Mouse (Mus musculus): ENCODE measurements around the gene Rnf227.
A peak's percentile ranks its signal among the peaks of the same experiment; 100 is the strongest.

The Rnf227 gene

DNA sequence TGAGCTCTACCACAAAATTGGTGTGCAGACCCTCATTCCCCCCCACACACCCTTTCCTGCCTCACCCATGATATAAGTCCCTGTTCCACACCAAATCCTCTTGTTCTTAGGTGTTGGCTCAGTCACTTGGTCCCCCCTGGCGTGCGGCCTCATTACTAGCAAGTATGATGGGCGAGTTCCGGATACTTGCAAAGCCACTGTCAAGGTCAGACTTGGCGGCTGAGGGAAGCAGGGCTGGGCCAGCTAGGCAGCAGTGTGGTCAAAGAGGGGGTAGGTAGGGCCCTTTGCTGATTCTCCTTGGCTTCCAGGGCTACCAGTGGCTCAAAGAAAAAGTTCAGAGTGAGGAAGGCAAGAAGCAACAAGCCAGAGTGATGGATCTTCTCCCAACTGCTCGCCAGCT, 9.1 kb upstream of the Rnf227 start:
- DNase-seq (ENCODE audit: low read depth) = no peak

DNA sequence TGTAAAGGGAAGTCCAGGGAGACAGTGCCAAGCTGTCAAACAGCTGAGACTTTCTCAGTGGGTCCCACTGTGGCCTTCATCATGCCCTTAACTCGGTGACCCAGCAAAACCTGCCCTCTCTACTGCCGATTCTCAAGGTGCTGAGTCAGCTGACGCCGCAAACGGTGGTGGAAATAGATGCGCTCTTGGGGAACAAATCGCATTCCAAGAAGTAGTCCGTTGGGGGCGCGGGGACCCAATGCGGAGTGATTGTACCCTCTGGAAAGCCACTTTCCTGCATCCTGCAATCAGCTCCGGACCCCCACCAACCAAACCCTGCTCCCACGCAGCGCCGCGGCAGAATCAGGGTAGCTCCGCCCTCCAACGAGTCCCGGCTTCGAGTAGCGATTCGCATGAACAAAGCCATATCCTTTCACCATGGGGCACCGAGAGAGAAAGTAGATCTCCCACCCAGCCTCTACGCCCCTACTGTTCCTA, 8.3 kb upstream of the Rnf227 start:
- no peak for DNase-seq (ENCODE audit: low read depth)

DNA sequence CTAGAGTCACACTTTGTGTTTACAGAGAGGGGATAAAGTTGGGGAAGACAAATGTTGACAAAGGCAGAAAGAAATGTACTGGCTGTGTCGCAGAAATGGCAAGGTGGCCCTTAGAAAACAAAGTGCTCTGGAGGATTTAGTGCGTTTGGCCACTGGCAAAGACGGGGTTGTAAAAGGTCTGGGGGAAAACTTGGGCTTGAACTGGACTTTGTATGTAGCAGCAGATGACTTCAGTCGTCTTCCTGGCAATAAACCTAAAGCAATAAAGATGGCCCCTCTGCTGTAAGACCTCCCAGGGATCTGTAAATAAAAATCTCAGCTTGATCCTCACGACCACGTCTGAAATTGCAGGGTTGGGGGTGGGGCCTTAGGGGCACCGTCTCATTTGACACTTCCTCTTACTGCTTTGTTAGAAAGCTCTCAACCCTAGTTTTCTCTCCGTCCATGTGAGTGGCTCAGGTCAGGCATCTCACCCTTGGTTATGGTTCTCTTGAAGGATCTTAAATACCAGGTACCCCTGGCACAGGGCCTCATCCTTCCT, 7.5 kb upstream of the Rnf227 start:
- DNase-seq (ENCODE audit: low read depth) = no peak

DNA sequence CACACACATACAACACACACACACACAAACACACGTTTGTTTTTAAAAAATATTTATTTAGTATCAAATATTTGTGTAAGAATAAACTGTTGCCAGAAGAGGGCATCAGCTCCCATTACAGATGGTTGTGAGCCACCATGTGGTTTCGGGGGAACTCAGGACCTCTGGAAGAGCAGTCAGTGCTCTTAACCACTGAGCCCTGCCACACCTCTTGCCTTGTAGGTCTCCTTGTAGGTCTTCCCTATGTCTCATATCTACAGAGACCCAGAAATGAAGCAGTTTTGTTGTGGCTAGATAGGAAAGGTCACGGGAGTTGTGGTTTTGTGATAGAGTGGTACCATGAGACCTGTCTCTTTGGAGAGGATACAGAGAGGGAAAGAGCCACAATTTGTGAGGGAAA, 6.3 kb upstream of the Rnf227 start:
- DNase-seq (ENCODE audit: low read depth) = no peak

DNA sequence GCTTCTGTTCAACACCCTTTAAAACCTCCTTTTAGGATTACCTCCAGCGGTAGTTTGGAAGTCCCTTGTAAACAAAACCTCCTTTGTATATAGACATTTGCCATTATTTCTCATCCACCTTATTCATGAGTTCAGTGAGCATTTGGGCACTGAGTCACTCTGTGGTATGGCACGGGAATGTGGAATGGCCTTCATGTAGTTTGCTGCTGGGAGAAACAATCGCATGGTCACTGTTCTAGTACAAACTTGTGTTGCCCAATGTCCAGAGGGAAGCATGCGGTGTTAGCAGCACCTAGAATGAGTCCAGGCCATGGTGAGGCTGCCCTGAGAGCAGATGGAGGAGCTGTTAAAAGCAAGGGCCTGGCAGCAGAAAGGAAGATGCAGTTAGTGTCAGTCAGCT, 5.5 kb upstream of the Rnf227 start:
- no peak for DNase-seq (ENCODE audit: low read depth)

DNA sequence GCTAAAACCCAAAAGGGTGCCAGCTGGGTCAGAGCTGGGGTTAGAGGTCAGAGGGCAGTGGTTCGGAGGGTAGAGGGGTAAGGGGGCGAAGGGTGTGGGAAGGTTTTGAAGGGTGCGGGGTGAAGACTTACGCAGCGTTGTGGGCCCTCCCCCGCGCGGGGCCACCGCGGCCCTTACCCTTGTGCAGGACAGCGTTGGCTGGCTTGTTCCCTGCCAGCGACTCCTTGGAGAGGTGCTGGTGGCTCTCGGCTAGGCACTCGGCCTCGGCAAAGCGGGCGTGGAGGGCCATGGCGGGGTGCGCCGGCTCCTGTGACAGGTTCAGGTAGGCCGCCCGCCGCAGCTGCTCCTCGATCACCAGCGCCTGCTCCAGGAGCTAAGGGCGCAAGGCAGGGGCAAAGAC, 6.2 kb downstream of the Rnf227 start:
- no peak for DNase-seq (ENCODE audit: low read depth)

DNA sequence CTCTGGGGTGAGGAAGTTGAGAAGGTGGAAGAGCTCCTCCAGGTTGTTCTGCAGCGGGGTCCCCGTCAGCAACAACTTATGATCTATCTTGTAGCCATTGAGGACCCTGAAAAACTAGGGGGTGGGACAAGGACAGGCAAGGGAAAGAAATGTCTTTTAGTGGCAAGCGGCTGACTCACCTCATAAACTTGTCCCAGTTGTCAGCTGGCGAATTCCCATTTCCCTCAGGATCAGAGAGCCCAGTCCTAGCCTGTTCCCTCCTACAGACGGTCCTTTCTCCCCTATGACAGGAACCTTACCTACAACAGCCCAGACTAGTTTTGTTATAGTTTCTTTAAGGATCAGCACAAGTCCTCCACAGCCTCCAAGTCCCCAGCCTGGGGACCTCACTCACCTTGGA, 16.3 kb downstream of the Rnf227 start:
- no peak for DNase-seq (ENCODE audit: low read depth)

DNA sequence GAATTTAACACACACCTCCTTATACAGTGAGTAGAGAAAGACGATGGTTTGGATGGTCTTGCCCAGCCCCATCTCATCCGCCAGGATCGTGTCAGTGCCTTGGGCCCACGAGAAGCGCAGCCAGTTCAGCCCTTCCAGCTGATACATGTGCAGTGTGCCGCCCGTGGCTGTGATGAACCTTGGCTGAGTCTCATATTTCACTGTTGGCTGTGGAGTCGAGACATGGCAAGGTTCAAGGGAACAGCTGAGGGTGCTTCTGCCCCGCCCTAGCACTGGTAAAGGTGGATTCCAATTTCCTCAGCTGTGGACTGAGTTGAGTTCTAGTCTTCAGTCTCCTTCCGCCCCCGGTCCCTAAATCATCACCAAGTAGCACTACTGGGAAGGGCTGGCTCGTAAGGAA, 17.4 kb downstream of the Rnf227 start:
- DNase-seq (ENCODE audit: low read depth) = no peak

DNA sequence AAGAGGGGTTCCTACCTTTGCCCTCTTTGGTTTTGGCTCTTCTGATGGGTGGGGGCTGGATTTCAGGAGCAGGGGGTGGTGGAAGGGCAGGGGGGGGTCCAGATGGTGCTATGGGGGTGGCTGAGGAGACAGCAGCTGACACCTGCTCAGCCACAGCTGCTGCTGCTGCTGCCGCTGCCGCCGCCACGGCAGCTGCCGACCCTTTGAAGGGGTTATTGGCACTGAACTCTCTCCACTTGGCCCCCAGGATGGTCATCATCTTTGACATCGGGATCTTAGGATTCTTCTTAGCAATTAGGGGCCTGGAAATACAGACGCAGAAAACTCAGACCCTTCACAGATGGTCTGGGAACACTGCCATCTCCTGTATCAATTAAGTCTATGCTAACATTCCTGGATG, 21.8 kb downstream of the Rnf227 start:
- DNase-seq (ENCODE audit: low read depth) = no peak

DNA sequence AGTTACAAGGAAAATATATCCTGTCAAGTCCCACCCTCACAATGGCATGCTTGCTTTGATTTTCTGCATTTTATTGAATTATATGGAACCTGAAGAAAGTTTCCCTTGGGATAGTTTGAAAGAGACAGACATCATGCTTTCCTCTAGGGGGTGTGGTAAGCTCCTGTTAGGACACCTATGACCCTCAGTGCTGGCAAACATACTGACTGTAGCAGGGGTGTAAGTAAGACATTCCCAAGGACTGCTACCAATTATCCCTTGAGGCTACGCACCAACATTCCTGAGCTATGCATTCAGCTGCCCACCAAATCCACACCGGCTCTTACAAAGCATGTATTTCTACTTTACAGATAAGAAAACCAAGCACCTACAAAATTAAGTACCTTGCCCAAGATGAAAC, 22.2 kb downstream of the Rnf227 start:
- DNase-seq (ENCODE audit: low read depth) = no peak

DNA sequence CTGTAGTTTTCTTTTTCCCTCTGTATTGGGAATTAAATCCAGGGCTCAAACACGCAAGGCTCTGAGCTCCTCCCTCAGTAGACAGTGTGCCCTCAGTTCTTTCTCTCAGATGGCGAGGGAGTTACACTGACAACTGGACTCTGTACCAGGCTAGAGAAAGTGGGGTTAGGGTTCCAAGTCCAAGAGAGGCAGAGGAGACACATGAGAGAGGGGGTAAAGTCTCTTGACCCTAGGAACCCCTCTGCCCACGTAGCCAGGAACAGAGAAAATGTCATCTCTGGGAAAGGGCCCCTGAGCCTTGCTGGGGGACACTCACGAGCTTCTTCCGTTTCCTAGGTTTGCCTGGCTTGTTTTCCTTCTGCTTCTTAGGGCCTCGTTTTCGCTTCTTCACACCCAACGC, 24.1 kb downstream of the Rnf227 start:
- DNase-seq (ENCODE audit: low read depth) = no peak

DNA sequence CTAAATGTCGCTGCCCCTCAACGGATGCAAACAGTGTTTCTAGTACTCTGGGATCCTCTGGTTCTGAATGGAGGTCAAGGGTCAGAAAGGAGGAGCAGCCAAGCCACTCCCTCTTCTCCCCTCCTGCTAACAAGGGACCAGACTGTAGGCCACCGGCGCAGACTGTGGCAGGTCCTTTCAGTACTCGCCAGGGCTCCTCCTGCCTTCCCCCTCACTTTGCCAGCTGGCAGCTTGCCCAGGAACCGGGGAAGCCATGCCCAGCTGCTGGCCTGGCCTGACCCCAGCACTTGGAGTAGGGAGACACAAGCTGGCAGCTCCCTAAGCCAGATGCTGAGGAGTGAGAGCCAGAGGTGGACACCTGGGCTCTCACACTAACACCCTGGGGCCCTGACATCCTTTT, 24.6 kb downstream of the Rnf227 start:
- no peak for DNase-seq (ENCODE audit: low read depth)

DNA sequence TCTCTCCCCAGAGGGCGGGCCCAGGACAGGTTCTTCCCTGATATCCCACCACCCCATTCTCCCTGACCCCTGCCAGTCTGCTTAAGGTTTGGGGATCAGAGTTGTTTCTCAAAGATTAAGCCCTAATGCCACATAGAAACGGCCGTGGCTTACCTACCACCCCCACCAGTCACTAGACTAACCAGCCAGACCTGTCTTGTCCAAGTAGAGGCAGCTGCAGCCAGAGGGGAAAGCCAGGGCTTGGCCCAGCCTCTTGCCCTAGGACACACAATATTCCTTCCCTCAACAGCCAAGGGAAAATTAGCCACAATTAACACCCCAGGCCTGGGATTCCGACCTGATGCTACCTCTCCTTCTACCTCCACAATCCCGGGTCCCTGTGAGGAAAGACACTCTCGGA, 25.5 kb downstream of the Rnf227 start:
- no peak for DNase-seq (ENCODE audit: low read depth)

DNA sequence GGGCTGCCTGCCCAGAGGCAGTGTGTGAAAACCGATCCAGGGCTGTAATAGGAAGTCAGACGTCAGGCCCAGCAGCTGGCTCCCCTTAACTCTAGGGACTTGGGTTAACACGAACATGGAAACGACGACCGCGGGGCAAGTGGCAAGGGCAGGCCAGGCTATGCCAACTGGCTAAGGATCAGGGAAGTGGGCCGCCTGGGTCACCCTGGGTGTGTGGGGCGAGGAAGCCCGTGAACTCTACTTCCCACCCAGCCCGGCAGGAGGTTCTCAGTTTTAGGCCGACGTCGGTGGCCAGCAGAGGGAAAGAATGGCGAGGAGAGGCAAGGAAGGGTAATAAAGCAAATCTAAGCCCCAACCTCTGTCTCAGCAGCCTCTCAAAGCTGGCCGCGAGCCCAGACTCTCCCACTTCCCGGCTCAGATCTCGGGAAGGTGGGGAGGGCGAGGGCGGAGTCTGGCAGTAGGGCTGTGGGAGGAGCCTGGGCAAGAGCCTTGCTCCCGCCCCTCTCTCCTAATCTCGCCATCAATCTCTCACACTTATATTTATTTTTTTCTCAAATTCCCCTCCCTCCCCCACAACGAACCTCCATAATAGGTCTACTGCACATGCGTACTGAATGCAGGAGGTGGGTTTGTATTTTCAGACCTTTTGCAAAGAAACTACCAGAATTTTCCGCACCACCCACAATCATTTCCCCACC, 26.0 kb downstream of the Rnf227 start:
- peak; percentile 40 for DNase-seq (ENCODE audit: low read depth)

DNA sequence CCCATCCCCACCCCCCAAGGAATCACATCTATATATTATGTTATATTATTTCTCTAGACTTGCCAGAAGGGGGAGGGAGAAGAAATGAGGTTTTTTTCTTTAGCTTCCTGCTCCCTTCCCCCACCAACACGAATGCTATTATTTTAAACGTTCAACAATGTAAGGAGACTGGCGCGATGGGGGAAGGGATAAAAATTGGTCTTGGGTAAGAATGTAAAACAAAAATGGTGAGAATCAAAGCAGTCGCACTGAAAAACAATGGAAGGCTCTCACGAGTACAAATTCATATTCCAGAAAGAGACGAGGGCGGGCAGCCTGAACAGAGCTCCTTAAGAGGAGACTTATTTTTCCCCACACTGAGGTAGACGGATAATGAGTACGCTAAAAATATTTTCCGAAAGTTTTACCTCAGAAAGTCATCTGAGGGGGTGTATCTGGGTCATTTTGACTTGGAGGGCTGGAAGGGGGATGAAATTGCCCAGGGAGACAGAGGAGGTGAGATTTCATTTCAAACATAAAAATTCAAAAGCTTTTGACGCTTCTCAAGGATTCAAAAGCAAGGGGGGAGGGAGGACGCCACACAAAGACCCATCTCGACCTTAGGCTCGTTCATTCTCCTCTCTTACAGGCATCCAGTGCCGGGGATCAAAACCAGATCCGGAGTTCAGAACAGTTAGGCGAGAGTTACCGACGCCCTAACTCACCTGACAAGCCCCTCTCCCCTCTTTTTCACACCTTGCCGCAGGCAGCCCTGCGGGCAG, 26.8 kb downstream of the Rnf227 start:
- no peak for DNase-seq (ENCODE audit: low read depth)

DNA sequence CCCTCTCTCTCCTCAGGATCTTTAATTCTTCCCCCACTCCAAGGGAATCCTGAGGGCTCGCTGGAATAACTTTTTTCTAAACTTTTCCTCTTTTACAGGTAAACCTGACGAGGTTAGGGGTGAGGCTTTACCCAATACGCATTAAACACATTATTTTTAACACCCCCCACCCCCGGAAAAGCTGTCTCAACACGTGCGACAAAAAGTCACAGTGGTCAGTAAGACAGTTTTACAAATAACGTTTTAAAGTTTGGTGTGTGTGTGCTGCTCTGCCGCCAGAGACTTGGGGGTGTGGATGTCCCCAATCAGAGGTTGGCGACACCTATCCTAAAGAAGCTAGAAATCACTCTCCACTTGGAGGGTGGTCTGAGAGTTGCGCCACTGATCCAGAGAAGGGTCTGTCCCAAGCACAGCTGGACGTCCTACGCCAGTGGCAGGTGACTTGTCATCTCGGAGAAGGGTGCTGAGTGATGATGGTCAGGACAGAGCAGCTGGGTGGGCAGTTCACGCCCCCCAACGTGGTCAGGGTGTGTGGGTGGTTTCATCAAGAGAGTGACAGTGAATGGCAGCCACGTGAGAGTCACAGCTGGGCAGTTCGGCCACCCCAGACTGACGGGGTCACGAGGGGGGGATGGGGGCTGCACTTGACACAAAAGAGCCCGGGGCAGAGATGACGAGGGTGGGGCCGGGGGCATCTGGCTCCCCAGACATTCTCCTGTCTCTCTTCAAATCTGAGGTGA, 27.5 kb downstream of the Rnf227 start:
- DNase-seq (ENCODE audit: low read depth) = no peak

DNA sequence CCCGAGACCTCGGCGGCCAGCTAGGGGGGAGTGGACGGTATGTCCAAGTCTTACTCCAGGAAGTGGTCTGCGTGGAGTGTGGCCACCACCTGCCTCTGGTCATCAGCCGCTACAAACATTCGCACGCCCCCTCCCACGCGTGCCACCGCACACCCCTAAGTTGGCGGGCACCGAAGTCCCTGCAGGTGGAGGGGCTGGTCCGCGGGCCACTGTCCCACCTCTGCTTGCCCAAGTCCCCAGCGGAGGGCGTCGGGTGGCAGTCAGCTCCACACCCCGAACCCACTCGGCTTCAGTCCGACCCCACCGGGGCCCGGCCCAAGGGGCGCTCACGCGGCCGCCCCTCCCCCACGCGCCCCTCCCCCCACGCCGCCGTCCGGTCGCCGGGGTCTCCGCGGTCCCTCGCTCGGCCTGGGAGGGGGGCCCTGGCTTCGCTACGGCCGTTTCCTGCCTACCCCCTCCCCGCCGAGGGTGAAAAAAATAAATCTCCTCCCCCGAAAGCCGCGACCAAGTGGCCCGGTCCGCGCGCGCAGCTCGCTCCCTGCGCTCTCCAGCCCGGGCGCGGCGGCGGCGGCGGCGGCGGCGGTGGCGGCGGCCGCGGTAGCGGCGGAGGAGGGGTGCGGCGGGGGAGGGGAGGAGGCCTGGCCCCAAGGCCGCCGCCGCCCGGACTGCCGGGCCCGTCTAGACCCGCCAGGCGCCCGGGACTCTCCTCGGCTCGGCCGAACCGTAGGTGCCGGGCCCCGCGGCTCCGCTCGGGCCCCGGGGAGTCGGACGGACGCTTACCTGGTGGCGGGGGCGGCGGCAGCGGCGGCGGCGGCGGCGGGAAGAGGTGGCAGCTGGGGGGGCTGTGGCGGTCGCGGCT, 28.3 kb downstream of the Rnf227 start:
- DNase-seq (ENCODE audit: low read depth) = no peak

DNA sequence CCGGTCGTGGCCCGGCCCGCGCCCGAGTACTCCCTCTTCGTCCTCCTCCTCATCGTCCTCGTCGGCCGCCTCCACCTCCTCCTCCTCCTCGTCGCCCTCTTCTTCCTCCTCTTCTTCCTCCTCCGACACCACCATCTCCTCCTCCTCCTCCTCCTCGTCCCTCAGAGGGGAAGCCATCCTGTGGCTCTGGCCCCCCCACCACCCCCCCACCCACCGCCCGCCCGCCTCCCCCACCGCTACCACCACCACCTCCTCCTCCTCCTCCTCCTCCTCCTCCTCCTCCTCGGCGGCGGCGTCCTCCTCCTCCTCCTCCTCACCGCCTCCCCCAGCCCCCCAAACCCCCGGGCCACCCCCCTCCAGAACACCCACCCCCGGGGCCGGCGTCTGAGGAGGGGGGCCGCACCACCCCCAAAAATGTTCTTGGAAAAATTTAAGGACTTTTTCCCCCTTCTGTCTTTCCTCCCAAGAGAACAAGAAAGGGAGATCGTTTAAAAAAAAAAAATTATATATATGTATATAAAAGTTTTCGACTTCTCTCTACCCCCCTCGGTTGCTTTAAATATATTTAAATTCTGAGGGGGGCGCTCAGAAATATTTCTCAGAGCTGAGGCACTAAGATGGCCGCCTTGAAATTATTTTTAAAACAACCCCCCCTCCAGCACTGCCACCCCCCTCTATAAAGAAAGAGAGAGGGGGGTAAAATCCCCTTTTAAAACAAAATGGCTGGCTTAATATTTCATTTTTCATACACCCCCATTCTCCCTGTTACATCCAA, 29.1 kb downstream of the Rnf227 start, which contains the start of gene Chd3:
Chd3 (minus strand) TSS at position 192 of the 775 bp plus-strand sequence.
- no peak for DNase-seq (ENCODE audit: low read depth)

DNA sequence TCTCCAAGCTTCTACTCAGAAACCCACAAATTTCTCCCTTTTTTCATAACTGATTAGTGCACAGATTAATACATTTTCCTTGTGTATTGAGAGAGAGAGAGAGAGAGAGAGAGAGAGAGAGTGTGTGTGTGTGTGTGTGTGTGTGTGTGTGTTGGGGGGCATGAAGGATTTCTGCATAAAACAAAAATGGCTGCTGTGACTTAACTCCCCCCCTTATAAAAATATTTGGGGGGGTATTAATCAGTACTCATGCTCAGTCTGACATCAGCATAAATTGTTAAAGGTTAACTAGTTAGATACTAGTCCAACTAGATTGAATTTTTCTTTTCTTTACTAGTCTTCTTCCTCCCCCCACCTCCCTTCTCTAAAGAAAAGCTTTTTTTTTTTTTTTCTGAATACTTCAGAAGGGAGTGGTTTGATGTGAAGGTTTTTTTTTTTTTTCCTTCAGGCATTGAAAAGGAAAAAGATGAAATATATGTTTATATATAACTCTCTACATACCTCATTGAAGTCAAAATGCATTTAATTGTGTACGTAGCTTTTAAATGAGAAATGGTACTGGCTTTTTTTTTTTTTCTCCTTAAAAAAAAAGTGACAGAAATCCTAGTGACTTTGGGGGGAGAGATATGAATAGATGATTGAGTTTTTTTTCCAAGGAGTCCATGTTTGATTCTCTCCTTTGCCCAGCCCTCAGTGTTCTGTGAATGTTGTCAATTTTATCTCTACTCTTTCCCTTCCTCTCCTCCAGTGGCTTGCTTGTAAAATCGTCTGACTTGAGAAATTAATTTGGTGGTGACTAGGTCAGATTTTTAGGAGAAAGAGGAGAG, 29.9 kb downstream of the Rnf227 start:
- DNase-seq (ENCODE audit: low read depth) = no peak

DNA sequence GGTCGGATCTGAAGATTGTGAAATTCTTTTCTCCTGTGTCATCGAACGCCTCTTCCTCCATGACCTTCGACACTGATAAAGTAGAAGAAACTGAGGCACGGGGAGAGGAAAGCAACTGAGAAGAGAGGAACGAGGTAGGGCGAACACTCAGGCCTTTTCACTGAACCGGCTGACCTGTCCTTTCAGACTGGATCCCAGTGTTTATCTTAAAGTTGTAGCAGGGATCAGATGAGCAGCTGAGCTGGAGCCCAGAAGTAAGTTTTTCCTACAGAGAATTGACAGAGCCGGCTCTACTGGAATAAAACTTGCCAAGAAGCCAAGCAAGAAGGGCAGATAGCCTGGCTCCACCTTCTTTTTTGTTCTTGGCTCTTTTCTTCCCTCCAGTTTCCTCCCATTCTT, 30.6 kb downstream of the Rnf227 start:
- no peak for DNase-seq (ENCODE audit: low read depth)
